Mouse (Mus musculus) C2C12 (cell line): Measurements from ENCODE around the gene Tspan4.

Experiments used
- CEBPB ChIP-seq: IDR thresholded peaks from one replicate; pipeline ENCODE4 v1.6.1; 2011; ENCODE audit warnings: low read depth, mild to moderate bottlenecking, control low read depth, moderate library complexity
- CTCF ChIP-seq: IDR thresholded peaks from one replicate; pipeline ENCODE4 v1.5.1; 2011; ENCODE audit not compliant: control insufficient read depth, insufficient read depth, insufficient read length
- FOSL1 ChIP-seq: IDR thresholded peaks from one replicate; pipeline ENCODE4 v1.8.0; 2011; ENCODE audit warnings: mild to moderate bottlenecking, low read length; ENCODE audit not compliant: poor library complexity, insufficient read depth, severe bottlenecking
- MAX ChIP-seq: IDR thresholded peaks from one replicate; pipeline ENCODE4 v1.6.1; 2011; ENCODE audit warnings: mild to moderate bottlenecking, control low read depth
- MYOD1 ChIP-seq: IDR thresholded peaks from one replicate; pipeline ENCODE4 v1.6.1; 2011; ENCODE audit warnings: low read depth; ENCODE audit not compliant: control insufficient read depth, insufficient read length
- MYOG ChIP-seq: IDR thresholded peaks from one replicate; pipeline ENCODE4 v1.6.1; 2011; ENCODE audit not compliant: control insufficient read depth, insufficient read length; ENCODE audit errors: extremely low read depth
- USF1 ChIP-seq: IDR thresholded peaks from one replicate; pipeline ENCODE4 v1.6.1; 2011; ENCODE audit warnings: low read depth, mild to moderate bottlenecking, control low read depth, moderate library complexity

- TF ChIP-seq CTCF (no peak), MYOD1 (no peak), CEBPB (no peak), MAX (no peak), MYOG (no peak), USF1 (no peak), FOSL1 (no peak)
Measured at GRCm38 (mm10) chr7:141439140-141439679, 35.8 kb upstream of the Tspan4 start.
